Mouse (Mus musculus): ENCODE measurements around the gene Clybl. TPM values are rescaled to one million over a fixed set of nuclear protein-coding genes. Genes with fewer than 3 reads are reported as not detected.

Clybl gene
- polyA plus RNA-seq, 1 experiment from 2014 or later = 31.8 TPM

GRCm38 (mm10) chr14:122451551-122452145, 270.1 kb downstream of the Clybl start:
- WGBS = 64% methylated on average over 5 of the region's 5 CpGs
- no peak for DNase-seq (ENCODE audit: low spot score)
- 0 out of 2 replicates have a peak overlapping the region, but pooled peaks have one; percentile 23 for H3K4me3 ChIP-seq (ENCODE audit: low read depth, low read length)
- no peaks in the 10 kb centered on the region for H3K36me3 ChIP-seq (ENCODE audit: control insufficient read depth, insufficient read depth, low read length)
- peaks cover 96% of the 10 kb centered on the region for H3K27me3 ChIP-seq (replicated peaks; ENCODE audit: control insufficient read depth, insufficient read depth, low read length)
- H3K9me3 ChIP-seq (ENCODE audit: control insufficient read depth, low read length) = no peaks in the 10 kb centered on the region
- no peak overlapping the region for H3K4me2 ChIP-seq (ENCODE audit: low read length)
- peaks cover 2% of the 10 kb centered on the region; the same call in 1 of the 2 replicates for H3K4me1 ChIP-seq (replicated peaks; ENCODE audit: control insufficient read depth, insufficient read depth, low read length)
- H3K27ac ChIP-seq (ENCODE audit: low read depth) = no peak overlapping the region
- no peak for ATAC-seq (replicated peaks; ENCODE audit: low FRiP score, low TSS enrichment, low read depth)
- no peak overlapping the region for H3K9ac ChIP-seq (ENCODE audit: low read length)

Other genes starting within 250 kb of the Clybl start
- 3.4 and 4.7 TPM in 2 replicates for gene Gpr183, start 216.5 kb upstream of the Clybl start, polyA plus RNA-seq (2014; fragmentation: Nextera tagmentation; extraction: Ambion mirVana)
- gene Timm8a2, start 147.0 kb upstream of the Clybl start, polyA plus RNA-seq (2014; fragmentation: Nextera tagmentation; extraction: Ambion mirVana) = not detected in 2 replicates
- 191 and 195 TPM in 2 replicates for gene Tm9sf2, start 74.7 kb upstream of the Clybl start, polyA plus RNA-seq (2014; fragmentation: Nextera tagmentation; extraction: Ambion mirVana)